Mouse (Mus musculus): ENCODE results near the gene Insr.

The Insr gene

DNA sequence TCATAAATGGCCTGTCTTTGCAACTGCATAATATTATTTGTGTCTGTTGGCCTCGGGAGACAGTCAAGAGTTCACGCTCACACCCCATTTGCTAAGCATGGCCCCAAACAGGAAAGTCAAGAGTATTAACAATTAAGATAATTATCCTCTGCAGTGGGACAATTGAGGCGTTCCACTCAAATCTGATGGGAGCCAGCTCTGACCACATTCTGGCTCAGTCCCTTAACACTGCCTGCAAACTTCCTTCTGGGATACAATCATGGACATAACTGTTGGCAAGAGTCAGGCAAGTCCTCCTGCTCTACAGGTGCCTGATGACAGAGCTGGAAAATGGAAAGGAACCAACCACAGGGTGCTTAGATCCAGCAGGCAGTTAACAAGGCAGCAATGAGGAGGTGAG is 43.1 kb downstream of the Insr start:
- DNase-seq (ENCODE audit: extremely low spot score, low spot score): no peak

DNA sequence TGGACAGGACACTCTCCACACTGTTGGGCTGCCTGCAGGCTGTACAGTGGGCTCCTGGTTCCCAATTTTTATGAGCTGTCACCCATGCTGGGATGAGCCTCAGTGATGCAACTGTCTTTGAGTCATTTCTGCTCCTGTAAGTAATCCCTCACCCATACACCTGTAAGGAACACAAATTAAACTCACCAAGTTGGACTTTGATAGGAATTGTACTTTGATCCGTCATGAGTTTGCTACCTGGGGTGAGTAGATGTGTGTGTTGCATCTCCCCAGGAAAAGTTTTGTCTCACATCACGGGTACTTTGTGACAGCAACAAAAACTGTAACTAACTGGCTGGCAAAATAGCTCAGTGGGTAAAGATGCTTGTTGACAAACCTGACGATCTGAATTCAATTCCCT is 44.8 kb downstream of the Insr start:
- DNase-seq (ENCODE audit: extremely low spot score, low spot score): no peak

DNA sequence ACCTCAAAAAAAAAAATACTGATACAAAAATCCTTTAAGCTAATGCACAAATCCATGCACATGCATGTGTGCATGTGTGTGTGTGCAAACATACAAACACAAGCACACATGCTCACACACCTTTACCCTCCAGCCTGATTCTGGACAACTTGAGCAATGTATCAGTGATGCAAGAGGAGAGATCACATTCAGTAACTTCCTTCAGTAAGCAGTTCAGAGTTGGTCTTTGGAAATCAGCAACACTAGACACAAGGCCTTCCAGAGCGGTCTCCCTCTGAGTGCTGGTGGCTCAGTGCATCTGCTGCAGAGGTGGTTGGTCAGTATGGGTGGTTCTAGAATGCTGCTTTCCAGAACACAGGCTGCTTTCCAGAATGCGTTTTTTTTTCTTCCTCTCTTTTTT is 46.8 kb downstream of the Insr start:
- no peak for DNase-seq (ENCODE audit: extremely low spot score, low spot score)

DNA sequence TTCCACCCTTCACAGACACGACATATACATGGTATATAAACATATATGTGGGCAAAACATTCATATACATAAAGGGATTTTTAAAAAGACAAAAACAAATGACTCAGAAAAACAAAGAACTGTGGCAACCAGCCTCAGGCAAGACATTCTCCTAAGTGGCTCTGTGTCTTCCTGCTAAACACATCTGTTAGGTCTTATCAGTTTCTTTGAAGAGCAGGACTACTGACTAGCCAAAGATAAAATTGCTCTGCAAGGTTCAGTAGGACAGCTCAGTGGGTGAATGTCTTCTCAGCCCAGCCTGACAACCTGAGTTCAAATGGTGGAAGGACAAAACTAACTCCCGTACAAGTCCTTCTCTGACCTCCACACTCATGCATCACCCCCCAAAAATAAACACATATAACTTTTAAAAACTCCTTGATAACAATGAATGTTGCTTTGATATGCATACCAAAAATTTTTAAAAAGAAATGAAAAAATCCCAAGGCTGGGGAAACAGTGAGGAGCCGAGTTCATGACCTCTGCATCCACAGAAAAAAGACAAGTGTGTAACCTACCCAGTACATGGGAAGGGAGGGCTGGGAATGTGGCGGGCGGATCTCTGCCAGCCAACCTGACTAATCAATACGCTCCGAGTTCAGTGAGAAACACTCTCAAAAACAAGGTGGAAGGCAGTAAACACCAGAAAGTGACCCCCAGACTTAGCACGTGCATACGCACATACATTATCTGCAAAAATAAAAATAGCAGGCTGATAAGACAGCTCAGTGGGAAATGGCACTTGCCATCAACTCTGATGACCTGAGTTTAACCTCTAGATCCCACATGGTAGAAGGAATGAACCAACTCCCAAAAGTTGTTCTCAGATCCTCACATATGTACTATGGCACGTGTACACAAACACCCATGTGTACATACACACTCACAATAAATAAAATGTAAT is 49.0 kb downstream of the Insr start:
- DNase-seq (ENCODE audit: extremely low spot score, low spot score): no peak

DNA sequence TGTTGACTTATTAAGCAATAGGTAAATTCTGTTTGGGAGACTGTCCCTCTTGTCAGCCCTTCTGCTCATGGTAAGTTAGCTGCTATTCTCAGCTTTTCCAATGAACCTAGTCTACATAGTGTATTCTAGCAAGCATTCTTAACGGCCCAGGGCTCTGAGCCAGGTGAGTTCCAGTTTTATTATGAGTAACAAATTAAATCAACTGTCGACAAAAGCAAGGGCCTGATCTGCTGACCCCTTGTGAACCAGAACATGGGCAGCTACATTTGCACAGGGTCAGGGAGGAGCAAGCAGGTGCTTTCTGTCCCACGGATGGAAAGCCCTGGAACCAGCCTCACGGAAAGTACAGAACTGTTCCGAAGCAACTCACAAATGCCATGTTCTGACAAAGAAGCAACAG is 52.0 kb downstream of the Insr start:
- DNase-seq (ENCODE audit: extremely low spot score, low spot score): no peak

DNA sequence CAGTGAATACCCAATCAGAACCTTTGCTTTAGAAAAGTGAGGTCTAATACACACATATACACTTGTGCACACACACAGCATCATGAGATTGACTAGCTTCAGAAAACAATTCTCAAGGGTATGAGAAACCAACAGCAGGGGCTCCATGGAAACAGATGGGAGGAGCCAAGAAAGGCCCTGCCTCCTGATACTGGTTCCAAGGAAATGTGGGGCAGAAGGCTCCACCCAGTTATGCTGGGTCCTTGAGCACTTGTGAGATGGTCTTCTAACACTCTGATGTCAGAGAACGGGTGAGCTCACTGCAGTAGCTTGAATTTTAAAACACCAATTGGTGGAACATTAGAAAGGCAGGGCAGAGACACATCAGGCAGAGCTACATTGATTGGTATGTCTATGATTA is 53.7 kb downstream of the Insr start:
- DNase-seq (ENCODE audit: extremely low spot score, low spot score): no peak

DNA sequence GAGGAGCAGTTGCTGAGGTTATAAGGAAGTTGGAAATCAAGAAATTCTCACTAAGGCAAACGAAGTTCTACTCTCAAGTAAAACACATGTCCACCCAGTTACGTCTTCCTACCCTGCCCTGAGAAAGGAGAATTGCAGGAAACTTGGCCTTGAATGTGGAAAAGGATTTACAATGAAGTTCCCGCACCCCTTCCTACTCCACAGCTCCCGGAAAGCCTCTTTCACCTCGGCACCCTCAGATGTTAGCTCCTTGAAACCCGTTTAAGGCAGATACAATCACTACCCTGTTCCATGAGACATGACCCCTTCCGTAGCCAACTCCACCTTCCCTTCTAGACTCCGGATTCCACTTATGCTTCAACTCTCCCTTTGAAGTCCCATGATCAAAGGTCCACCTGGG is 54.2 kb downstream of the Insr start:
- no peak for DNase-seq (ENCODE audit: extremely low spot score, low spot score)

DNA sequence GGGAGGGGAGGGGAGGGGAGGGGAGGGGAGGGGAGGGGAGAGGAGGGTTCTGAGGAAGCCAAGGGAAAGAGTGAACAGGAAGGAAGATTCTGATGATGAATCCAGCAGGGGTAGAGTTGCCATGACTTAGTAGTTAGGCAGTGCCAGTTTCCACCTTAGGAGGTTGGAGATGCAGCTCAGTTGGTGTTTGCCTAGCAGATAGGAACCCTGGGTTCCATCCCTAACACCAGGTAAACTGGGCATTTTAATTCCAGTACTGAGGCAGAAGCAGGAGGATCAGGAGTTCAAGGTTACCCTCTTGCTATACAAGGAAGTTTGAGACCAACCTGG is 56.8 kb downstream of the Insr start:
- no peak for DNase-seq (ENCODE audit: extremely low spot score, low spot score)

DNA sequence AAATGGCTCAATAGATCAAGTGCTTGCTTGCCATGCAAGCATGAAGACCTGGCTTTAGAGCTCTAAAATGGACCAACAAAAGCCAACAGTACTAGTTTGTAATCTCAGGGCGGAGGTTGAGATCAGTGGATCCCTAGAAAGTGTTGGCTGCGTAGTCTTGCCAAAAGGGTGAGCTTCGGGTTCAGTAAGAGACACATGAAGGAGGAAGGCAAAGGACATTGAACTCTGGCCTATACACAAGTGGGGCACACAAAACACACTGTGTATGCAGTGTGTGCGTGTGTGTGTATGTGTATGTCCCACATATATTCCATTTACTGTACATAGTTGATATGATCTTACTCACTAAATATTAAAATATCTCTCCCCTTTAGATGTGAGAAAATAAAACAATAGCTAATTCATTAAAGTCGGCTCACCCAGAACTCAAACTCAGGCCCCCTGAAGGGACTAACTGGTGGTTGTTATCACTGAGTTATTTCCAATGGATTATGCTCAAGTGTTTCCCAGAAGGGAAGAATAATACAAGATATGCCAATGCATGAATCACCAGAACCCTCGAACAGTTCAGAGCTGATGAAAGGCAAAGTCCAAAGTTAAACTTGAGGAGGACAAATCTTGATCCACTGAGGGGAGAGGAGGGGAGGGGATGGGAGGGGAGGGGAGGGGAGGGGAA is 57.3 kb downstream of the Insr start:
- DNase-seq (ENCODE audit: extremely low spot score, low spot score): peak; percentile 28

DNA sequence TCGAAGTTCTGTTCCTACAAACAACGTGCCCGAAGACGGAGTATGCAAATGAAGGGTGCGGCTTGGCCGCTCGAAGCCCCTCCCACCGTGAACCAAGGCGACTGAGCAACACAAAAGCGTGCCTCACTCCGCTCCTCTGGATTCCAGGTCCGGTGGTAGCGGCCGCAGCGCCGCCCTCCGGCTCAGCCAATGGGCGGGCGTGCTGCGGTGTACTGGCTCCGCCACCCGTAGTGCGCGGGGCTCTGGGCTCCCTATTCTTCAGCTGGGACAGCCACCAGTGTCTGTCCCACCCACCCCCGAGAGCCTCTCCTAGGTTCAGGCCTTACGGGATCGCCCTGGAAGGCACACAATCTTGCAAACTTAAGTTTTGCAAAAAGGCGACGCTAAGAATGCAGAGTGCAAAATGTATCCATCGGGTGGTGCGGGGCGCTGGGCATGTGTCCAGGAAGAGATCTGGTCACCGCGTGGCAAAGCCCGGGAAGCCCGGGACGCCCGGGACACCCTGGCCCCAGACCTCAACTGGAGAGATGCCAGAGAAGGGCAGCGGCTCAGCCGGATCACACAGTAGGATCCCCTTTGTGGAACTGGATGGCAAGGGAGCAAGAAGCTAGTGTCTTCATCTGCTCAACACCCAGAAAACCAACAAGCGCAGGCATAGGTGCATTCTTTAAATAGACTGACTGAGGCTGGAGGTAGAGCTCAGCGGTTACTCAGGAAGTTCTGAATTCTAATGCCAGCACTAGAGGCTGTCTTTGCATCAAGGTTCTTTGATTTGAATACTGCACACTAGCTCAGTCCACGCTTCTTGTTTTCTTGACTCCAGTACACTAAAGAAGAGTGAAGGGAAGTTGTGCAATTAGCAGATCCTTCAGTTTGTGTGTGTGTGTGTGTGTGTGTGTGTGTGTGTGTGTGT is 58.1 kb downstream of the Insr start:
- peak; percentile 88 for DNase-seq (ENCODE audit: extremely low spot score, low spot score)

DNA sequence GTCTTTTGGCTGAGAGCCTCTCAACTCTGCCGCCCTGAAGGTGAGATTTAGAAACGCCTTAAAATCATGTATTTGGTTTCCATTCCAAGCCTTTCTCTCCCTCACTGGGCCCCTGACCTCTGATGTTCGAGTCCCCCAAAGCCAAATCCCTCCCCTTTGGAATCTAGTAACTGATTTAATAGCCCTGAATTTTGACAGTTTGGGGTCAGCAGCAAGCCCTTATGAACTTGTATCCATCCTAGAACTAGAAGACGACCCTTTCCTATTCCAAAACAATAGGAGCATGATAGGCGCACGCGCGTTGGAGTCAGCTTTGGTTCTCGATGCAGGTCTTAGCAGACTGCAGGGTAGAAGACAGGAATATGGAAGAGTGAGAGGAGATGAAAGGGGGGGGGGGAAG is 58.9 kb downstream of the Insr start:
- DNase-seq (ENCODE audit: extremely low spot score, low spot score): peak; percentile 49

DNA sequence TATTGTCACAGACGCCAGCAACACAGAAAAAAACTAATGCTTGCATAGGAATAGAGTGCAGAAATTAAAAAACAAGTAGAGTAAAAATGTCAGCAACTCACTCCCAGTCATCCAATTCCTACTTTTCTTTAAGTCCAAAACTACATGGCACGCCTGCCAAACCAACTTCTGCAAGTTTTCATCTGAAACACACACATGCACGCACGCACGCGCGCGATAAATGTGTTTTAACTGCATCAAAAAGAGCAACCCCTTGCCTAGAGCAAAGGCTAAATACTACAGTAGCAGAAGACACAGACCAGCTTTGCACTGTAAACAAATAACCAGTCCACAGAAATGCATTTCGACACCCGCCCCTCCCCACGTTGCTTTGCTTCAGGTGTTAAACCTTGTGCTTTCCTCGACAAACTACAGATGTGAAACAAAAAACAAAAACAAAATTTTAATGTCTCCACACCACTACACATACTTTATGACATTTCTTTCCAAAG is 59.5 kb downstream of the Insr start:
- no peak for DNase-seq (ENCODE audit: extremely low spot score, low spot score)

DNA sequence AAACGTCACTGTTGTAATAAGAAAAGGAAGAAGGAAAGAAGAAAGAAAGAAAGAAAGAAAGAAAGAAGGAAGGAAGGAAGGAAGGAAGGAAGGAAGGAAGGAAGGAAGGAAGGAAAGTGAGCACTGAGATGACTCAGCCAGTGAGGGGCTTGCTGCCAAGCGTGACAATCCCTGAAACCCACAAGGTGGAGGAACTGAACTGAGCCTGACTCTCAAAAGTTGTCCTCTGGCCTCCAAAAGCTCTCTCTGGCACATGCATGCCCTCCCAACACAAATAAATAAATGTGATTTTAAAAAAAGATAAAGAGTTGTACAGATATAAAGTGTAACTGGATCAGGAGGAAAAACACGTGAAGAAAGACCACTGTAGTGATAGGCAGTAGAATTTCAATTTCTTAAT is 60.2 kb downstream of the Insr start:
- DNase-seq (ENCODE audit: extremely low spot score, low spot score): no peak

DNA sequence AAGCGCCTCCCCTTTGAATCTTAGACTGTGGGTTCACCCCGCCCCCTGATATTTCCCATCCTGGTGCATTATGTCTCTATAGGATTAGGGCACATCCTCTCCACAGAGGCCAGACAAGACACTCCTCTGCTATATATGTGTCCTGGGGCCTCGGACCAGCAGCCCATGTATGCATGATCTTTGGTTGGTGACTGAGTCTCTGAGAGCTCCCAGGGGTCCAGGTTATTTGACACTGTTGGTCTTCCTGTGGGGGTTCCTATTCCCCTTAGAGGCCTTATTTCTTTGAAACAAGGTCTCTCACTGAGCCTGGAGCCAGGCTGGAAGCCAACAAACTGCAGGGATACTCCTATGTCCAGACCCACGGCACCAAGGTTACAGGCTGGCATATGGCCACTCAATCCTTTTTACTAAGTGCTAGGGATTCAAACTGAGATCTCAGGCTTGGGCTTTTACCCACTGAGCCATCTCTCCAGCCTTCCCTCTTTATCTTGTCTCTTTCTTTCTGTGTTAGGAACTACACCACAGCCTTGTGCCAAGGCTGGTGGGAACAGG is 62.8 kb downstream of the Insr start:
- no peak for DNase-seq (ENCODE audit: extremely low spot score, low spot score)

DNA sequence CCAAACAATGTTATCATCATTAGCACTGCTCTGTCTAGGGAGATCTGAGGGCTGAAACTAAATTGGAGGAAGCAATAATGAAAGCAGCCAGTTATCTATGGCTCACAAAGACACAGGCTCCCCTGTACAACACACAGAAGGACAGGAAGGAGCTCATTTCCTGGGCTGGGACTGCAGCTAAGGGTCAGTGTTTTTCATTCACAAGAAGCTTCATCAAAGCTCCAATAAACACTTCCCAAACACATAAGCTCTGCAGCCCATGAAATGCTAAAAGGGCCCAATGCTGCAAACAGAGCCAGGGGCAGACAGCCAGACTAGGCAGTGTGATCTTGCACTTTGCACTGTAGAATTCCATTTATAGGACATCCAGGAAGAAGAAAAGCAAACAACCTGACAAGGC is 63.9 kb downstream of the Insr start:
- no peak for DNase-seq (ENCODE audit: extremely low spot score, low spot score)

DNA sequence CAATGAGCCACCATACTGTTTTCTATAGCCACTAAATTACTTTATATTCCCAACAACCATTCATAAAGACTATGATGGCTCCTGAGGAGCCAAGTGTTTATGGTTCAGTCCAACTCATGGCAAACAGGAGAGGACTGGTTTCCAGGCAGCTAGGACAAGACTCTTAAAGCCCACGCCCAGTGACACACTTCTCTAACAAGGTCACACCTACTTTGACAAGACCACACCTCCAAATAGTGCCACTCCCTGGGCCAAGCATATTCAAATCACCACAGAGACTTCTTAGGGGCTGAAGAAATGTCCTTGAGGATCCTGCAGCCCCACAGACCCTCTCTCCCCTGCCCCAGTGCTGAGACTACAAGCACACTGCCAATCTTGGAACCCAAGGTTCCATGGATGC is 64.8 kb downstream of the Insr start:
- no peak for DNase-seq (ENCODE audit: extremely low spot score, low spot score)

DNA sequence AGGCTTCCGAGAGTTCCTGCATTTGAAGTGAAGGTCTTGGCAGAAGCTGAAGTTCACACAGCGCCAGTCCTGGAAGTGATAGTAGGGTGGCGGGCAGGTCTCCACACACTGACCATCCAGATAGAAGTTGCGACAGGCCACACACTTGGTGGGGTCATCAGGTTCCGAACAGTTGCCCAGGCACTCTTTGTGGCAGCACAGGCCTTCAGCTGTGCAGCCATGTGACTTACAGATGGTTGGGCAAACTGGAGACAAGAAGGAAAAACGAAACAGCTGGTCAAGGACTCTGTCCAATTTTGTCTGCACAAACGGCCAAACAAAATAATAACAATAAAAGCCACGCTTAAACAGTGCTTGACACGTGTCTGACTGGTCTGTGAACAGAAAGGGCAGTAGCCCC is 68.0 kb downstream of the Insr start:
- no peak for DNase-seq (ENCODE audit: extremely low spot score, low spot score)

DNA sequence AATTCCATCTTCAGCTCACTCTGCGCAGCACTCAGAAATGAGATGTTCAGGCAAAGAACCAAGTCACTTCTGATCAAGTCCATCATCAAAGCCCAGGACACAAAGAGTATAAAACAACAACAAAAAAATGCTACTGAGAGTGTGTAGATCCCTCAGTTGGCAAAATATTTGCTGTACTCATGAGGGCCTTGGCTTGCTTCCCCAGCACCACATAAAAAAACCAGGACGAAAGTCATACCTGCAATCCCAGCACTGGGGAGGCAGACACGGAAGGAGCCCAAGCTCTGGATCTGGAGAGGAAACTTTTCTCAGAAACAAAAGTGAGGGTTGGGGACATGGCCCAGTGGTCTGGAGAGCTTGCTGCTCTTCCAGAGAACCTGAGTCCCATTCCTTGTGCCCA is 69.5 kb downstream of the Insr start:
- no peak for DNase-seq (ENCODE audit: extremely low spot score, low spot score)

DNA sequence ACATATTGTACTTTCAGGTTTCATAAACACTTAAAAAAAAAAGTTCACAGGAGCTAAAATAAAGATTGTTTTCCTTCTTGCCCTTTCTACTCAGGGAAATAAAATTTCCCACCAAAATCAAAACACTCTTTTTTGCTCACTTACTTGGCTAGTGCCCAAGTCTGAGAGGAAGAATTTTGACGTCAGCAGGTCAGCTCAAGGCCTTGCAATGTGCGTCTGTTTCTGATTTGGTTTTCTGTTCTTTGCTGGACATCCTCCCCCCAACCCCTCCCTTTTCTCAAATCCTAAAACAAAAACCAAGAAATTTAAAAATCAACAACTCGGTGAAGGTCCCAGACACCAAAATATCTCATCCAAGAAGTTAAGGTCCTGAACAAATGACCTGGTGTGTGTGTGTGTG is 70.1 kb downstream of the Insr start:
- no peak for DNase-seq (ENCODE audit: extremely low spot score, low spot score)

DNA sequence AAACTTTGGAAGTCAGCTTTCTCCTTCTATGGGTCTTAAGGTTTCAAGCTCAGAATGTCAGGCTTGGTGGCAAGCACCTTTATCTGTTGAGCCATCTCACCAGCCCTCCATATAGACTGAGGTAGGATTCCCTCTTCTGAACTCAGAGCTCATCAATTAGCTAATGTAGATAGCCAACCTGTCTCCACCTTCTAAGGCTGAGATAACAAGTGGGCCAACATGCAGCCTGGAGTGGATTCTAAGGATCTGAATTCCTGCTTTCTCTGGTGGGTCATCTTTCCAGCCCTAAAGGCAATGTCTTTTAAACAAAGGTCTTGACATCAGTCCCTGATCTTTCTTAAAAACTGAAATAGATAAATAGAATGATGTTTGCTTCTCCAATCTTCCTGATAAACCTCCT is 70.7 kb downstream of the Insr start:
- DNase-seq (ENCODE audit: extremely low spot score, low spot score): no peak

DNA sequence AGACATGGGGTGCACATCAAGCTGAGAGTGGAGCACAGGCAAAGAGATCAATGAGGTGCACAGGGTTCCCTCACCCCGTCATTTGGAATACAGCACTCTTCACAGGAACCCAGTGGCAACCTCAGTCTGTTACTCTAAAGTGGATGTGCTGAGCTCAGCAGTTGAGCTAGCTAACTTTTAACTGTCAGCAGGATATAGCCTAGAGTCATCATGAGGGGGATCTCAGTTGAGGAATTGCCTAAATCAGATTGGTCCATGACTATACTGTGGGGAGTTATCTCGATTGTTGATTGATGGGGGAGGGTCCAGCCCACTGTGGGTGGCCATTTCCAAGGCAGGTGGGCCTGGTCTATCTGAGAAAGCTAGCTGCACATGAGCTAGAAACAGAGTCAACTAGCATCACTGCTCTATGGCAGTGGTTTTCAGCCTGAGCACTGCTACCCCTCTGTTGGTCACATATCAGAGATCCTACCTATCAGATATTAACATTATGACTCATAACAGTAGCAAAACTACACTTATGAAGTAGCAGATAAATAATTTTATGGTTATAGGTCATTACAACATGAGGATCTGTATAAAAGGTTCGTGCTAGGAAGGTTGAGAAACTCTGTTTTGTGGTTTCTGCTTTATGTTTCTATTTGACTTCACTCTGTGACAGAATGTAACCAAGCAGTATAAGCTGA is 74.5 kb downstream of the Insr start:
- DNase-seq (ENCODE audit: extremely low spot score, low spot score): no peak

All from neural tube, embryonic 10.5 days (tissue).